Mouse (Mus musculus) forebrain, embryonic 10.5 days (tissue): Measurements from ENCODE around the gene Olfr1388. TPM values are rescaled to one million over a fixed set of nuclear protein-coding genes. Genes with fewer than 3 reads are reported as not detected.

Source experiments
- polyA plus RNA-seq: library from polyadenylated mRNA; unstranded; fragments of >200 nt; fragmentation: Nextera tagmentation; extraction: Ambion mirVana; gene quantifications from 2 replicates; pipeline ENCODE4 v1.2.1, GENCODE M21; 2016

Olfr1388 gene
- polyA plus RNA-seq, 1 experiment from 2014 or later: 0.25 TPM

Other genes starting within 250 kb of the Olfr1388 start
- gene Btnl9, start 249.5 kb upstream of the Olfr1388 start, polyA plus RNA-seq: 0.07 and 0.14 TPM in 2 replicates
- gene Zfp62, start 233.3 kb upstream of the Olfr1388 start, polyA plus RNA-seq: 42.3 and 49.2 TPM in 2 replicates
- gene Mgat1, start 192.4 kb upstream of the Olfr1388 start, polyA plus RNA-seq: 39.6 and 44.9 TPM in 2 replicates
- 0.07 TPM in 1 of 2 replicates, not detected in the other for gene Olfr1393, start 158.3 kb upstream of the Olfr1388 start, polyA plus RNA-seq
- not detected in 2 replicates for gene Olfr1392, start 151.3 kb upstream of the Olfr1388 start, polyA plus RNA-seq
- not detected in 2 replicates for gene Olfr10, start 131.9 kb upstream of the Olfr1388 start, polyA plus RNA-seq
- not detected in 2 replicates for gene Olfr1391, start 113.9 kb upstream of the Olfr1388 start, polyA plus RNA-seq
- not detected in 2 replicates for gene Olfr1390, start 101.4 kb upstream of the Olfr1388 start, polyA plus RNA-seq
- not detected in 2 replicates for gene Olfr1389, start 13.6 kb upstream of the Olfr1388 start, polyA plus RNA-seq
- not detected in 2 replicates for gene Olfr1387, start 18.7 kb downstream of the Olfr1388 start, polyA plus RNA-seq
- gene Olfr1386, start 28.4 kb downstream of the Olfr1388 start, polyA plus RNA-seq: not detected in 2 replicates
- not detected in 2 replicates for gene Olfr1385, start 52.4 kb downstream of the Olfr1388 start, polyA plus RNA-seq
- not detected in 2 replicates for gene Olfr1384, start 70.1 kb downstream of the Olfr1388 start, polyA plus RNA-seq
- gene Olfr1383, start 83.0 kb downstream of the Olfr1388 start, polyA plus RNA-seq: not detected in 2 replicates
- not detected in 2 replicates for gene Olfr1382, start 91.6 kb downstream of the Olfr1388 start, polyA plus RNA-seq
- gene Olfr1381, start 106.8 kb downstream of the Olfr1388 start, polyA plus RNA-seq: not detected in 2 replicates
- not detected in 2 replicates for gene Olfr1380, start 120.3 kb downstream of the Olfr1388 start, polyA plus RNA-seq
- gene Flt4, start 172.6 kb downstream of the Olfr1388 start, polyA plus RNA-seq: 4.8 and 5.0 TPM in 2 replicates
- gene Scgb3a1, start 227.0 kb downstream of the Olfr1388 start, polyA plus RNA-seq: not detected in 2 replicates